Mouse (Mus musculus) regulatory T cell (primary cell): Measurements from ENCODE around the gene Tyk2.

ENCODE experiments used
- in situ Hi-C: fragments of 300-600 bp; cut with MboI, MseI; formaldehyde crosslinking; loops from one replicate; pipeline ENCODE4 v1.15.1; 2025; ENCODE audit warnings: high pct_unique_total_duplicates

Gene Tyk2

DNA sequence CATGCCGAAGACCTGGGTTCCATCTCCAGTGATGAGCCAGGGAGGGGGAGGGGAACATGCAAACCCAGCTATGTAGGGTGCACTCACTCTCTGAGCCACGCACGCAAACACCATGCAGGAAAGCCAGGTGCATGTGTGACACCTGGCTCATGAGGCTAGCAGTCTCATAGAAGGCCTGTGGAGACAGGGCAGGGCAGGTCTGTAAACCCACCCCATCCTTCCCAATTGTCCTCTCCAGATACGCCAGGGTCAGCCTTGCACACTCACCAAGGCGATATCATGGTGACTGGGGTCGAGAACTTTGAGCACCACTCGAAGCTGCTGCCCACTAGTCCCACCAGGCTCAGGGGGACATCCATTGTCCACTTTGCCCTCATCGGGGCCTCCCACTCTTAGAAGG, 15.9 kb downstream of the Tyk2 start:
- in situ Hi-C loops: no loop called here

DNA sequence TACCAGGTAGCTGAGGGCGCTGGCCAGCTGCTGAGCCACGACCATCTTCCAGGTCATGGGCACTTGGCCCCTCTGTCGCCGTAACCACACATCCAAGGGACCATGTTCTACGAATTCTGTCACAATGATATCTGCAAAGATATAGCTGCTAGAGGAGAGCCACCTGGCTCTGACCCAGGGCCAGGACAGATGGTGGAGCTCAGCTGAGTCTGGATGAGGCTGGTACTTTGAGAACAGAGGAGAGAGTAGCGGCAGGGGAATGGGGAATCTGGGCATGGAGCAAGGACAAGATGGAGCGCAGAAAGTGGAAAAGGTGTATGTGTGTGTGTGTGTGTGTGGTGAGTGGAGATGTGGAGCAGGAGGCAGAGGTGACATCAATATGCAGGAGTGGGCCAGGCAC, 16.9 kb downstream of the Tyk2 start:
- in situ Hi-C loops: no loop called here

DNA sequence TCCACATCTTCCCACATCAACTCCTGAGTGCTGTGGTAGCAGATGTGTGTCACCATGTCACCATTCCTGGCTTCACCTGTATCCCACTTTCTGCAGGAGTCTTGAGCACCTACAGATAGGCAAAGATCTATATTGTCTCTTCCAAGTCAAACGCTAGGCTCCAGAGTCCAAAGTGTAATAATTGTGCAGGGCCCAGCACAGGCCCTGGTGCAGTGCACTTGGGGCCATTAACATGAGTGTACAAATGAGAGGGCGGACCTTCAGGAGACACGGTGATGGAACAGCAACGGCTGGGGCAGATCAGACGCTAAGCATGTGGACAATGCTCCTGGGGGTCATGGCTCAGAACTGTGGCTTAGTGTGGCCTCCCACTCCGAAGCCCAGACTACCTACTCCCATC, 17.3 kb downstream of the Tyk2 start:
- in situ Hi-C loops: no loop called here

DNA sequence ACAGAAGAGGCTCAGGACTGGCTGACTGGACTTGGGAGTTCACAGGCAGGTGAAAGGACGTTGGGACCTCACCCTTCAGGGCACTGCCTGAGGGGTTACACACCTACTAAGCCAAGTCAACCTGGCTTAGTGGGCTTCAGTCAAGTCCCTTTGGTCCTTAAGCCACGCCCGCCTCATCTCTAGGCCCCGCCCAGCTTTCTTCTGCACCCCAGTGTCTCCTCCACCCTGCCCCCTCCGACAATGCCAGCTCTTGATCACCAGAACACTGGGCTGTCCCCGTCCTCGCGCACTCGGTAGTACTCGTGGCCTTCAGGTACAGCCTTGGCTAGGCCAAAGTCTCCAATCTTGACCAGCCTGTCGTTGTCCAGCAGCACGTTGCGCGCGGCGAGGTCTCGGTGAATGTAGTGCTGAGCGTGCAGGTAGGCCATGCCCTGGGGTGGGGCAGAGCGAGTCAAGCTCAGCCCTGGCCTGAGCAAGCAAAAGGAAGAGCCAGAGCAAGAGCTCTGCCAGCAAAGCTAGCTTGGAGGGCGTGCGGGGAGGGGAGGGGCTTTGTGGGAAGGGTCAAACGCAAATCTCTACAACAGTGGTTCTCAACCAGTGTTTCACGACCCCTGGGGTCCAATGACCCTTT, 23.3 kb downstream of the Tyk2 start:
- in situ Hi-C loops: no loop called here

DNA sequence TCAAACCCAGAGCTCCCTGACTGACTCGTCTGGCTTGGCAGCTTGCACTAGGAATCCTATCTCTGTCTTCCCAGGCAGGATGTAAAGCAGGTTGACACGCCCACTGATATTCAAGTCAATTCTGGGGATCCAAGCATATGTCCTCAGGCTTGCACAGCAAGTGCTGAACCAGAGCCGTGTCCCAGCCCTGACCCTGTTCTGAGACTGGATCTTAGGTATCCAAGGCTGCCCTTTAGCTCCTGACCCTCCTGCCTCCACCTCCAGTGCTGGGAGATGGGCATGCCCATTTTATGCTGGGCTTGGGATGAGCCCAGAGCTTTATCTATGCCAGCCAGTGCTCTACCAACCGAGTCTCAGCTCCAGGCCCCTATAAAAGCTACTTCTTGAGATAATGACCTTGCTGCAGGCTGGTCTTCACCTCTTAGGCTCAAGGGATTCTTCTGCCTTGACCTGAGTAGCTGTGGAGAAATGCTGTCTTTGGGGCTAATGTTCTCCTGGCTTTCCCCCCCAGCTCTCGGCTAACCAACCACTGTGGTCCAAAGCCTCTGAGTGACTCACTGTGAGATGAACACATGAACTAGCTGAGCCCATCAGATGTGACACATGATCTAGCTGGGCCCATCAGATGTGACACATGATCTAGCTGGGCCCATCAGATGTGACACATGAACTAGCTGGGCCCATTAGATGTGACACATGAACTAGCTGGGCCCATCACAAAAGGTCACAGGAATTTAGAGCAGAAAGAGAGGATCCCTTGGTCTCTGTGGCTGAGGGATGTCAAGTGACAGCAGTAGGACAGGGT, 25.1 kb downstream of the Tyk2 start:
- in situ Hi-C loops: no loop called here

DNA sequence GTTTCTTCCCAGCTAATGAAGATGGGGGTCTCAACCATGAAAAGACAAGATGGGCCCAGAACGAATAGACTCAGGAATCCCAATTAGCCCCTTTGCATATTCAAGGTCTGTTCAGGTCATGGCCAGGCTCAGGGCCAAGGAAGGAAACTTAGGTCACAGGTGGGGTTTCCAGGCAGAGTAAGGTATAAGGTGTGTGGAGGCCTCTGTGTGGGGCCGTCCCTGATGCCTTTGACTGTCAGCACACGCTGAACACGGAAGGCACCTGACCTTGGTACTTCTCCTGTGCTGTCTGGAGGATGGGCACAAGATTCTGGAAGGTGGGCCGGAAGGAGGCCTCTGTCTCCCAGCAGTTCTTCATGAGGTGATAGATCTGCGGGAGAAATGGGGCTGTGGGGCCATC, 26.2 kb downstream of the Tyk2 start:
- in situ Hi-C loops: no loop called here

DNA sequence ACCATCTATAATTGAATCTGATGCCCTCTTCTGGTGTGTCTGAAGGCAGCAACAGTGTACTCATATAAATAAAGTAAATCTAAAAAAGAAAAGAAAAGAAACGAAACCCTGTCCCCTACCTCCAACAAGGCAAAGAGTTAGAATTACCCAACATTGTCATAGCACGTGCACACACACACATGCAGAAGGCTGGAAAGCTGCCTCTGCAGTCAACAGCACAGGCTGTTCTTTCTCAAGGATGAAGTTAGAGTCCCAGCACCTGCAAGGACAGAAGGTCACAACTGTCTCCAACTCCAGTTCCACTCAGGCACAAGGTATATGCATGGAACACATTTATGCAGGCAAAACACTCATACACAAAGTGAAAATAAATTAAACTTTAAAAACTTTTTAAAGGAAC, 29.0 kb downstream of the Tyk2 start:
- in situ Hi-C loops: no loop called here

DNA sequence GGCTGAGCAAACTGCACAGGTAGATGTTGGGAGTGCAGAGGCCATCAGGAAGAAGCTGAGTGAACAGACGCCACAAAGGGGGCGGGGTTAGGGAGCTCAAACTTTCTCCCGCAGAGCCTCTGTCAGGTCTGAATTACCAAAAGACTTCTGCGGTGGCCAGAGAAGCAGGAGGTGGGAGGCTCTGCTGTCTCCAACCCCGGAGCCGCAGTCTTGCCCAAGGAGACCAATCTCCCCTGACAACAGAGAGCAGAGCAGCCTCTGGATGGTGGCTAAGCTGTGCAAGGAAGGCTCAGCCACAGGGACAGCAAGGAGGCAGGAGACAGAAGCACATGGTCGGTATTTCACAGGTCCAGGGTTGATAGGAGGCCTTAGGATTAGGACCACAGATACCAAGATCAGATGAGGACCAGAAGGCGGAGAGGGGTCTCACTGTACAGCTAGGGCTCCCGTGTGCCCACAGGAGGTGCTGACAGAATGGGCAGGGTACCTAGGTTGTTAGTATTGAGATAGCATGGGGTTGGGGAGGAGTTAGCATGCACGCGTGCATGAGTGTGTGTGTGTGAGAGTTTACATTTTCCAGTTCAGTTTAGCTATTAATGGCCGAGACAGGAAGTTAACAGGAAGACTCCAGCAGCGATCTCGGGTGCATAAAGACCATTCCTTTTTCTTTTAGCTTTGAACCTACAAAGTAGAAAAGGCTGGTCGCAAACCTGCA, 30.4 kb downstream of the Tyk2 start:
- in situ Hi-C loops: no loop called here

DNA sequence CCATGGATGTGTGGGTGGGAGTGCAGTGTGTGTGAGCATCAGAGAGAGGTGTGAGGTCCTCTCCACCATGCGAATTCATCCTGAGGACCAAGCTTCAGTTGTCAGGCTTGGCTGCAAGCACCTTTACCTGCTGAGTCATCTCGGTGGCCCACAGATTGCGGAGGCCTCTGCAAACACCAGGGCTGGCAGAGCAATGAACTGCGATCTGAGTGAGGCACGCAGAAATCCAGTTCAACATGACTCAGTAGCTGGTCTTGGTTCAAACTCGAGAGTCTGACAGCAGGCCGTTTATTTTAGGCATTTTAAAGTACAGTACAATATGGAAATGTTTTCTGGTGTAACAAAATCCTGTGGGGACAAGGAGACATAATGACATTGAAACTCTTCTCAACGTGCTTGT, 33.2 kb downstream of the Tyk2 start:
- in situ Hi-C loops: no loop called here

DNA sequence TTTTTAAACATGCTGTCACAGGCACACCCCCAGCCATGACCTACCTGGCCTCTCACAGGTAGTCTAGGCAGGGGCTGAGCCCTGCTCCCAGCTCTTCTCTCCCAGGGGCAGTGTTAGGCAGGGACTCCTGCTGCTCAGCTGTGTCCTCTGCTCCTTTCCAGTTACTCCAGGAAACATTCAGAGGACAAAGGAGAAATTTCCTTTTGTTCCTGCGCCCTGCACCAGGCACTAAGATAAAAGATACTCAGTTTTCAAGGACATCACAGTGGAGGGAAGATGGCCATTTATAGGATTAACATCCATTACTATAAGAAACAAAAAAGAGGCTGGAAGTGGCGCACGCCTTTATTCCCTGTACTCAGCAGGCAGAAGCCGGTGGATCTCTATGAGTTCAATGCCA, 35.1 kb downstream of the Tyk2 start:
- in situ Hi-C loops: no loop called here

DNA sequence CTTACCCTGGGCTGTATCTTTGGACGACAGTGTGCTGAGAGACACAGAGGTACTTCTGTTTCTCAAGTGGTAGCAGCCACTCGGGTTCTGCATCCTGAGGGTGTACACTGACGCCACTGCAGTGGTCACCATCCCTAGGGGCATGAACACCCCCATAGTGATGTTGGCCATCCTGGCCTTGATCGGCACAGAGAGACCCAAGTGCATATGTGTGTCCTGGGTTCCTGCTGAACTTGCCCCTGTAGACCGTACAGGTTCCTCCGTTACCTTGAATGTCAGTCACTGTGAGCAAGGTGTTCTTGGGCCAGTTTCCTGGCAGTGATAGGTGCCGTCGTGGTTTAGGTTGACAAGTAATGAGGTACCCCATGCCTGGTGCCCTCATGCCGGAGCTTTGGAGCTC, 37.6 kb downstream of the Tyk2 start:
- in situ Hi-C loops: loop anchor here (5.0 kb wide), 1 partner anchor 34 kb away; no protein-coding TSS in a partner anchor

DNA sequence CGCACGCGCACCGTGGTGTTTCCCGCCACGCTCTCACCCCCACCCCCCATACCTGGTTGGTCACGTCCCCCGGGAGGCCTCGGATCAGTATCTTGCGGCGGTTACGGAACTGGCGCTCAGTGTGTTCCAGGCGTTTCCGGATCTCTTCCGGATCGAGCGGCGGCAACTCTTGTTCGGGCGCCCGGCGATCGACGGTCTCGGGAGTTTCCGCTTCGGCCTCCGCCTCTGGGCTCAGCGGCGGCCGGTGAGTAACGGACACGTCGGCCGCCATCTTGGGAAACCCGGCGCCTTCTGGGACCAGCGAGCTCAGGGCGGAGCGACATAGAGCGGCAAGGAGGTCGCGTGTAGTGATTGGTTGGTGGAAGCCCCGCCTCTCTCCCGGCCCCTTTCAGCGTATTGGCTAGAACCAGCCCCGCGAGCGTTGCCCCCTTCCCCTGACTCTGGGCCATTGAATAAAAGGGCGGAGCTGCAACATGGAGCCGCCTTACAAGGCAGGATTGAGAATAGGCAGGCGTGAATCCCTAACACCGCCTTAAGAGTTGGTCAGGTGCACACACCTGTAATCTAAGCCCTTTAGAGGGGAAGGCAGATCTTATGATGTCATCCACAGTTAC, 39.2 kb downstream of the Tyk2 start, which contains the start of the genes Gm38431 and Raver1:
Gm38431 (minus strand) TSS at position 291 of the 614 bp plus-strand sequence.
Raver1 (minus strand) TSS at position 302 of the 614 bp plus-strand sequence.
- in situ Hi-C loops: loop anchor here (5.0 kb wide), 1 partner anchor 35 kb away; no protein-coding TSS in a partner anchor

DNA sequence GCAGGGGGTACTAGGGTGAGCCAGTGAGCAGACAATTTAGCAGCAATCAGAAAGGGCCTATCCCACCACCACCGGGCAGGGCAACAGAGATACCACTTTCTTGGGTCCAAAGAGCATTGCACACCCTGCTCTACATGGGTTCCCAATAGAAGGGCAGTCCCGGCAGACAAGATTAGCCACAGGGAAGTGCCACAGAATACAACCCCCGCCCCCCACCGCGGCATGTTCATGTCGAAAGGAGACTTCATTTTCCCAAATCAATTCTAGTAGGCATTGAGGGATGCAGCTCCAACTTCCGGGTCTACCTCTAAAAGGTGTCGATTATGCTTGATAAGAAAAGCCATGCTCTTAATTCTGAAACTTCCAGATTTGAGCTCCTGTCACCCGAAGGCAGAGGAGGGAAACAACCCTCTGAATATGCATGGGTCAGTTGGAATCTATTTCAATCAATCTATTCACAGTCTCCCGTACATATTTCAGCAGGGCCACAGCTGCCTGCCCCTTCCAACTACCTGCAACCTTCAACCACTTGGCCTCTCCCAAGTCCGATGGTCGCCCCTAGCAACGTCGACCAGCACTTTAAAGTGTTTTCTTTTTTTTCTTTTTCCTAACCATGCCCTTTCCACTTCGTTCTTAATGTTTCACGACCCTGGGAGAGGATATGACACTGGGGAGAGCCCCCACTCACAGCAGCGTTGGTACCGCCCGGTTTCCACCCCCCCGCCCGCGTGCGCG, 39.9 kb downstream of the Tyk2 start:
- in situ Hi-C loops: loop anchor here (5.0 kb wide), 1 partner anchor 36 kb away; no protein-coding TSS in a partner anchor

DNA sequence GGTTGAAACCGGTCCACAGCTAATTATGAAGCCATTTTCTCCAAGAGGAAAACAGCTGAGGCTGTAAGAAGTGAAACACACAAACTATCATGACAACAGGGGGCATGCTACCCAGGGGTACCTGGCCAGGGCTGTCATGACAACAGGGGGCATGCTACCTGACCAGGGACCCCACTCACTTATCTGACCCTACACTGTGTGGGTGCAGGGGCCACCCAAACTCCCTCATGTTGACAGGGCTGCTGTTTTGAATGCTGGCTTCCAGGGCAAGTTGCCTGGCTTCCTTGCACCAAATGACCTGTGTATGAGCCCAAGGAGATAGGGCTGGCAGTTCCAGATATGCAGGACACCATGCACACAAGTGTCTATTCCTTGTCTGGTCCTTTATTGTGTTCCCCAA, 40.5 kb downstream of the Tyk2 start:
- in situ Hi-C loops: loop anchor here (5.0 kb wide), 1 partner anchor 37 kb away; no protein-coding TSS in a partner anchor

DNA sequence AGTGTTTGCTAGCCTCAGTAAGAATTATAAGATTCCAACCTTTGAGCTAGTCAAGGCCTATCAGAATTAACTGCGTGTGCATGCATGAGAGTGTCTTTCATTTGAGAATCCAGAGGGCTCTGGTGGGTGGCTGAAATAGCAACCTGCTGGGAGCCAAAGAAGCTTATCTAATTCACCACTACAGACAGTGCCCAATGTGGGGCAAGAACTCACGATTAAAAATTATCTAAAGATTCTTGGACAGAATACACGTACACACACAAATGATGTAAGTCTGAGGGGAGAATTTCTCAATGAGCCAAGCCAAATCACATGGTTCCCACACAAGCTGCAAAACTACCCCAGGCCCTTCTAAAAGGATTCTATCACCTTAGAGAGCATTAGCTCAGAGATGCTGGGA, 47.7 kb downstream of the Tyk2 start:
- in situ Hi-C loops: no loop called here

DNA sequence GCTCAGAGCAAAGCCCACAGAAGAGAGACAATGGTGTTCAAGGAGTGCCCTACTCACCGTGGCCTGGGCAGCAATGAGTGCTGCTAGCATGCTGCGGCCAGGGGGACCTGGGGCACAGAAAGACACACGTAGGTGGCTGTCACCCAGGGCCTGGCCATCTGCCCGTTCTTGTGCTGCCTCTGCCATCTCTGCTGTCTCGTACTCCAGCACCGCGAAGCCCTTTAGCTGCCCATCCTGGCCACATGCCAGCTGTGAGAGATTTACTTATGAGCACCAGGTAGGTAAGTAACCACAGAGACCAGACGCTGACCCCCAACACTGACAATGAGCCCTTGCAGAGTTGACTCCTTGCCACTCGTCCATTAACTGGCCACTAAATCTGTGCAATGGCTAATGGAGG, 49.9 kb downstream of the Tyk2 start:
- in situ Hi-C loops: no loop called here

DNA sequence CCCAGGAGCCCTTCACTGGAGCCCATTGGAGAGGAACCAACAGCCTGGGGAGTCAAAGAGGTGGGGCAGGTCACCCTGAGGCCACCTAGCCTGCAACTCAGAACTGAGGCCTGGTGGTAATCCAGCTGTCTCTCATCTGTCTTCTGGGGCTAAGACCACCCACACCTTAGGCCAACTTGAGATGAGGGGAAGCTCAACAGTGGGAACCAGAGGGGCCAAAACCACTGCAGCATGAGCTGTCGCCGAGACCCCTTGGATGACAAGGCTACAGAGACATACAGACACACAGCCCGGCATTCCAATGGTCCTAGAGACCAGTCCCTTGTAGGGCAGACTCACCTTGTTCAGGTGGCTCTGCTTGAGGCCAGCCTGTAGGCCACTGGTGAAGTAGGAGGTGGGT, 55.4 kb downstream of the Tyk2 start:
- in situ Hi-C loops: no loop called here

DNA sequence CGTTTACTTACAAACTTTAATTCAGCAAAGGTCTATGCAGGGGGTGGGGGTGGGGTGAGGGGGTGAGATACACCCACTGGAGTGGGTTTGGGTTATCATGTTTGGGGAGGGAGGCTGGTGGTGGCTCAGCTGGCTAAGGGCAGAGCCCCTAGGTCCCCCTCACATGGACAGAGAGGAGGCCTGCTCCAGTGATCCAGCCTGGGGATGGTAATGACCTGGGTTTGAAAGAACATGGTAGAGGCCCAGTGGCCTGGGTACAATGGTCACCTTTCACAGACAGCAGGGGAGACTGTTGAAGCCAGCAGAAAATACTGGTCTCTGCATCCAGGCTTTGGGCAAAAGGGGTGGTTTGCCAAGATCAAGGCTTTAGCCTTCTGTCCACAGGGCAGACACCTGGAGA, 56.9 kb downstream of the Tyk2 start:
- in situ Hi-C loops: no loop called here

DNA sequence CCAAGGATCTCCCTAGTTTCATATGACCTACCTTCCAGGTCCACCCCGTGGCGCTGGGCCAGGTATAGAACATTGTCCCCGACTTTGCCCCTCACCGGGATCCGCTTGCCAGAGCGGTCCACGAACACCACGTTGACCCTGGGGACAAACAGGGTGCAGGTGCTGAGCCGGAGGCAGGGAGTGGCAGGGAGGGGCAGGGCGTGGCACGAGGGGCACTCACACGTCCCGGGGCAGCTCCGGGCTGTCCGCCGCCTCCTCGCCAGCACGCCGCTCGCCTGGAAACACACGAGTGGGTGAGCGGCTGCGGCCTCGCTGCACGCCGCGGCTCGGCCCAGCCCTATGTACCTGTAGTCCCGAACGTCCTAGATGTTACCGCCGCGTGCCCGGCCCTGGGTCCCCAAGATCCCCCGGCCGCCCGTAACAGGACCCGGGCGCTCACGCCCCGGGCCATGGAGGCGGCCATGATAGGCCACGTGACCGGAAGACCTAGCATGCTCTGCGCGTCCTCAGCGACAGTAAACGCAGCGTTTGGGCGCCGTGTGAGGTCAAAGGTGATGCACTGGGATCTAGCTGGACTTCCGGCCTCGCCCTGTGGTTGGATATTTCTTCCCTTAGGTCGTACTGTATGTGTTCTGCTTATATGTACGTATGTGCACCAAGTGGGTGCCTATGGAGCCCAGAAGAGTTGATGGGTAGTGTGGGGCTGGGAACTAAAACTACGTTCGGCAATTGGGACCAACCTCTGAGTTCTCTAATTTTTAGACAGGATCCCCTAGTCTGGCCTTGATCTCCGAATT, 57.8 kb downstream of the Tyk2 start, which contains the start of the genes Gm49373 and Fdx1l:
Gm49373 (minus strand) TSS at position 53 of the 797 bp plus-strand sequence.
Fdx1l (minus strand) TSS at position 571 of the 797 bp plus-strand sequence.
- in situ Hi-C loops: no loop called here

DNA sequence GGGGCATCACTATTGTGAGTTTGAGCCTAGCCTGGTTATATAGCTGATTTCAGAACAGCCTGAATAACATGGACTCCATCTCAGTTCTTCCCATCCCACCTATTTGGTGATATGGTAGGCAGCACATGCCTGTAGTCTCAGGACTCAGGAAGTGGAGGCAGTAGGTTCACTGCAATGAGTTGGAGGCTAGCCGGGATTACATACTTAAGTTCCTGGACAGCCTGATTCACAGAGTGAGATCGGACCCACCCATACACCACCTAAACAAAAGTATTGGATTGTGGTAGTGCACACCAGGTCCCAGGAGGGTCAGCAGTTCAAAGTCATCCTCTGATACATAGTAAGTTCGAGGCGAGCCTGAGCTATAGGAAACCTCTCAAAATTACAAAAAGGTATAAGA, 58.4 kb downstream of the Tyk2 start:
- in situ Hi-C loops: no loop called here
